Mouse (Mus musculus) lung, embryonic 15.5 days (tissue): Measurements from ENCODE around the gene Capn3. TPM values are rescaled to one million over a fixed set of nuclear protein-coding genes. Genes with fewer than 3 reads are reported as not detected.

Experiments used
- ATAC-seq: fragments of 200-750 bp; cut with Nextera tagmentation; 2 replicates; pipeline ENCODE4 v1.8.0; 2017; ENCODE audit warnings: moderate number of reproducible peaks, borderline replicate concordance; ENCODE audit not compliant: low FRiP score, low TSS enrichment; ENCODE audit errors: extremely low read depth
- H3K27ac ChIP-seq: fragments of 300-500 bp; sonication (generic); 2 replicates; pipeline ENCODE4 v1.5.1; 2015; ENCODE audit warnings: moderate library complexity, mild to moderate bottlenecking, inconsistent platforms
- H3K27me3 ChIP-seq: fragments of 300-500 bp; sonication (generic); 2 replicates; pipeline ENCODE4 v1.6.1; 2015; ENCODE audit warnings: inconsistent platforms
- H3K36me3 ChIP-seq: fragments of 300-500 bp; sonication (generic); 2 replicates; pipeline ENCODE4 v1.6.1; 2015; ENCODE audit warnings: inconsistent platforms
- H3K4me1 ChIP-seq: fragments of 300-500 bp; sonication (generic); 2 replicates; pipeline ENCODE4 v1.6.1; 2015; ENCODE audit warnings: inconsistent platforms
- H3K4me2 ChIP-seq: fragments of 300-500 bp; sonication (generic); 2 replicates; pipeline ENCODE4 v1.6.1; 2015; ENCODE audit warnings: inconsistent platforms, mild to moderate bottlenecking, moderate library complexity
- H3K4me3 ChIP-seq: fragments of 300-500 bp; sonication (generic); 2 replicates; pipeline ENCODE4 v1.5.1; 2015; ENCODE audit warnings: mild to moderate bottlenecking, inconsistent platforms
- H3K9ac ChIP-seq: fragments of 300-500 bp; sonication (generic); 2 replicates; pipeline ENCODE4 v1.6.1; 2015; ENCODE audit warnings: inconsistent platforms
- H3K9me3 ChIP-seq: fragments of 300-500 bp; sonication (generic); 2 replicates; pipeline ENCODE4 v1.6.1; 2016; ENCODE audit warnings: inconsistent platforms
- WGBS: fragments of 180-500 bp; shearing (Covaris S2); methylation state at CpG from one replicate; pipeline ENCODE4 v1.1.7; 2015; 5-methylcytosine and 5-hydroxymethylcytosine counted together
- polyA plus RNA-seq: library from polyadenylated mRNA; unstranded; fragments of >200 nt; fragmentation: Nextera tagmentation; extraction: Ambion mirVana; gene quantifications from 2 replicates; pipeline ENCODE4 v1.2.1, GENCODE M21; 2015

The Capn3 gene
- polyA plus RNA-seq, 1 experiment from 2014 or later: 1.2 TPM

DNA sequence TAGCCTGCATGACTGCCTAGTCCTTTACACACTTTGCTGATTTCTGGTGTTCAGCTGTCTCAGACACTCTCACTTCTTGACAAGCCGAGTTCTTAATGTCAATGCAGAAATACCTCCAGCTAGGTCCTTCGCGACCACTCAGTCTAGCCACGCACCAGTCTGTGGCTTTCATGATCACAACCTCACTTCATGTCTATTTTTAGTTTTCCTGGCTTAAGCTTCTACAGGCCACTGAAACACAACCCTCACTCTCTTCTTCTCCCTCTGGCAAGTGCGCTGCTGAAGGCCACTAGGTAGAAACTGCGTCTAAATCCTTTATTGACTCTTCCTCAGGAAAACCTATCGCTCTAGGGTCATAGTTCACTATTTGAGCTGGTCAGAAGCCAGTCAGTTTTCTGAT is 7.5 kb downstream of the Capn3 start:
- Histone ChIP-seq H3K27ac (no peak overlapping the region), H3K4me3 (no peak overlapping the region), H3K27me3 (no peaks in the 10 kb centered on the region), H3K4me1 (no peaks in the 10 kb centered on the region), H3K4me2 (no peak overlapping the region), H3K9ac (no peak overlapping the region), H3K9me3 (no peaks in the 10 kb centered on the region), H3K36me3 (no peaks in the 10 kb centered on the region)
- WGBS: 68% methylated on average over 7 of the region's 7 CpGs
- no peak for ATAC-seq

DNA sequence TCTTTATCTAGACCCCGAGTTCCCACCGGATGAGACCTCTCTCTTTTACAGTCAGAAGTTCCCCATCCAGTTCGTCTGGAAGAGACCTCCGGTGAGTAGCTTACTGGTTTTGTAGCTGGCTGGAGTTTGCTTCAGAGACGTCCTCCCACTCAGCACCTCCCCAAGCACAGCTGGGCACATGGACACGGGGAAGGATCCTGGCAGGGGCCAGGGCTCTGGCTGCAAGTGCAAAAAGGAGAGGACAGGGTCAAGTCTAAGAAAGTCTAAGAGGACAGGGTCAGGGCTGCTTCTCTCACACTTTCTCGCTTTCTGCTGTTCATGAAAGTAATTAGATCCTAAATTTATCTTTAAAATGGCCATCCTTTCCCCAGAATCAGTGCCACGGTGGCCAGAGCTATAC is 8.3 kb downstream of the Capn3 start:
- Histone ChIP-seq H3K27ac (no peak overlapping the region), H3K4me2 (no peak overlapping the region), H3K9ac (no peak overlapping the region), H3K4me3 (no peak overlapping the region), H3K9me3 (no peaks in the 10 kb centered on the region), H3K36me3 (no peaks in the 10 kb centered on the region), H3K4me1 (no peaks in the 10 kb centered on the region), H3K27me3 (no peaks in the 10 kb centered on the region)
- 61% methylated on average over 8 of the region's 8 CpGs for WGBS
- ATAC-seq: no peak

DNA sequence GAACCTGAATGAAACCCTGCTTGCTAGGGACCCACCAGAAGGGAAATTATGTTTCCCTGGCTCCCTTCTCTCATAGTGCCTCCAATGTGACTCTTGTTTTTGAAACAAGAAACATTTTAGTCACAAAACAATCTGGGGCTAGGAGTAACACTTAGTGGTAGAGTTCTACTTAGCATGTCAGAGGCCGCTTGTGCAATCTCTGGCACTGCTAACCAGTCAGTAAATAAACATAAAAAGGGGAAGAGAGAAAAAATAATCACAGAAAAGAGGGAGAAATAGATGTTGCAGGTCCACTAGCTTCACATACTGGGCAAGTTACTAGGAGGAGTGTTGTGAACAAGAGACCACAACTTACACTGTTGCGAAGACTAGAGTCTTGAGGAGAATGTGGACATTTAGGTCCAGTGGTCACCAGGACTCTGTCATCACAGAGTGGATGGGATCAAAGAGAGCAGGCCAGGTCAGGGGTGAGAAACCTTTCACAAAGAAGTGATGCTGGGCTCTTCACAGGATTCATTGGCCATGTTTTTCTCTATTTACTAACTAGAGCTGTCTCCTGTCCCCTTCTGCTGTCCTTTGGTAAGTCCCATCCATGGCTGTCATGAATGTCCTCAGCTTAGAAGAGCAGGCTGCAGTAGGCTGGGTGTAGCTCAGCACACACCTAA is 9.0 kb downstream of the Capn3 start:
- H3K9ac ChIP-seq: no peak overlapping the region
- no peaks in the 10 kb centered on the region for H3K36me3 ChIP-seq
- no peak for ATAC-seq
- no peaks in the 10 kb centered on the region for H3K9me3 ChIP-seq
- H3K27me3 ChIP-seq: no peaks in the 10 kb centered on the region
- H3K4me2 ChIP-seq: no peak overlapping the region
- 76% methylated on average over 2 of the region's 2 CpGs for WGBS
- H3K4me3 ChIP-seq: no peak overlapping the region
- H3K27ac ChIP-seq: no peak overlapping the region
- H3K4me1 ChIP-seq: no peaks in the 10 kb centered on the region

DNA sequence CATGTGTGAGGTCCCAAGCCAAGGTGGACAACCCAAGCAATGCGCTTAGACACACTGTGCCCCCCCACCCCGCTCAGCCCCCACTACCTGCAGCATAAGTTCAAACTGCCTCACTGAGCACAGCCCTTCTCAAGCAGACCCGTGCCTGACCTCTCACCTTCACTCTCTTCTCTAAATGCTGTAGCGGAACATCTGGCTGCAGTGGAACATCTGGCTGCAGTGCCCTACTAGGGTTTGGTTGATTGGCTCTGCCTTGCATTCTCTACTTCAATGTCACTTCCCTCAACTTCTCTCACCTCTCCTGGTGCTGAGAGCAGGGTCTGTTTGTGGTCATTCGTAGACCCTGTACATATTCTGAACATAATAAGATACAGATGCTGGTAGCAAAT is 9.6 kb downstream of the Capn3 start:
- Histone ChIP-seq H3K9ac (no peak overlapping the region), H3K4me3 (no peak overlapping the region), H3K36me3 (no peaks in the 10 kb centered on the region), H3K4me1 (no peaks in the 10 kb centered on the region), H3K27me3 (no peaks in the 10 kb centered on the region), H3K4me2 (no peak overlapping the region), H3K9me3 (no peaks in the 10 kb centered on the region), H3K27ac (no peak overlapping the region)
- WGBS: 78% methylated on average over 5 of the region's 5 CpGs
- ATAC-seq: no peak

DNA sequence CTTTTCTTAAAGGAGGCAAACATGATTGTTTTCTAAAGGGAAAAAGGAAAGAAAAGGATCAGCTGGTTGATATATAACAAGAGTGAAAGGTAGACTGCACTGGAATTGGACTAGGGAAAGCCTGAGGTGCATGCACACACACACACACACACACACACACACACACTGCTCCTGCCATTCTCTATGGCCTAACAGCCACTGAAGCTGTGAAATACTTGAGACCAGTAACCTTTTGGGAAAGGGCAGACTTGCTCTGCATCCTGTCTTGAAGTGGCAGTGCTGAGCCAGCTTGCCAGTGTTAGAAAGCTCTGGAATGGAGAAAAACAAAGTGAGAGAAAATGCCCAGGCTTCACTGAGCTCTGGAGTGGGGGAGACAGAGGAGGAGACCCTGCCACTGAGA is 12.2 kb downstream of the Capn3 start:
- Histone ChIP-seq H3K27ac (no peak overlapping the region), H3K27me3 (no peaks in the 10 kb centered on the region), H3K9me3 (no peaks in the 10 kb centered on the region), H3K4me3 (no peak overlapping the region), H3K9ac (no peak overlapping the region), H3K4me1 (no peaks in the 10 kb centered on the region), H3K4me2 (no peak overlapping the region), H3K36me3 (no peaks in the 10 kb centered on the region)
- no peak for ATAC-seq

DNA sequence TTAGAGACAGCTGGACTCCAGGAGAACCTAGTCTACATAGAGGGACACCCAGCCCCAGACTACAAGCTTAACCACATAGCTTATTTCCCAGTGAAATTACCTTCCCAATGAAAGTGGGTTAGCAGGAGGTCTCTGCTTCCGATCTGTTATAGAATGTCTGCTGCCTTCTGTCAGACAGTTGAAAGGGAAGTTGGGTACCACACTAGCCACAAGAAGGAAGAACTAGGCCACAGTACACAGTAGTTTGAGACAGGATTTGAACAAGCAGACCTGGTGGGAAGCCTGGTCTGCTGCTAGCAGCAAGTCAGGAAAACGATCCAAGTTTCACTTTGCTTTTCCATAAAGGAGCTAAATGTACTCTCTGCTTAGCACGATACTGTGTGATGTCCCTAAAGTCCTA is 13.4 kb downstream of the Capn3 start:
- Histone ChIP-seq H3K9ac (no peak overlapping the region), H3K9me3 (no peaks in the 10 kb centered on the region), H3K4me3 (no peak overlapping the region), H3K27me3 (no peaks in the 10 kb centered on the region), H3K4me2 (no peak overlapping the region), H3K4me1 (no peaks in the 10 kb centered on the region), H3K36me3 (no peaks in the 10 kb centered on the region), H3K27ac (no peak overlapping the region)
- ATAC-seq: no peak
- 82% methylated on average over 3 of the region's 3 CpGs for WGBS

DNA sequence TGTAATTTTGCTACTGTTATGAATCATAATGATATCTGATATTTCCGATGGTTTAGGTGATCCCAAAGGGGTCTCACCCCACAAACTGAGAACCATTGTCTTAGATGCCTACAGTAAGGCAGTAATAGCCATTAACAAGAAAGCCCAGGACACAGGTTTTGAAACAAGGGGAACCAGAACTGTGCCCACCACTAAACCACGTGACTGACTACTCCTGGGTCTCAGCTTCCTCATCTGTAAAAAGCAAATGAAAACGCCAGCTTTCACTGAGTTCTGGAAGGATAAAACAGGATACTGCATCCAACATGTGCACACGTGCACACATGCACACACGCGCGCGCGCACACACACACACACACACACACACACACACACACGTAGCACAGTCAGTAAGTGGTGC is 13.9 kb downstream of the Capn3 start:
- no peaks in the 10 kb centered on the region for H3K27me3 ChIP-seq
- WGBS: 87% methylated on average over 10 of the region's 10 CpGs
- ATAC-seq: no peak

GRCm38 (mm10) chr2:120470856-120471255 is 15.0 kb downstream of the Capn3 start:
- H3K4me1 ChIP-seq: no peaks in the 10 kb centered on the region
- WGBS: 63% methylated on average over 4 of the region's 4 CpGs
- H3K9ac ChIP-seq: no peak overlapping the region
- H3K4me2 ChIP-seq: no peak overlapping the region
- no peak overlapping the region for H3K4me3 ChIP-seq
- no peak overlapping the region for H3K27ac ChIP-seq
- no peaks in the 10 kb centered on the region for H3K9me3 ChIP-seq
- H3K27me3 ChIP-seq: no peaks in the 10 kb centered on the region
- ATAC-seq: no peak
- H3K36me3 ChIP-seq: no peaks in the 10 kb centered on the region

More for the DNA sequence above, 13.9 kb downstream of the Capn3 start:
- no peaks in the 10 kb centered on the region for H3K36me3 ChIP-seq
- no peaks in the 10 kb centered on the region for H3K9me3 ChIP-seq
- H3K27ac ChIP-seq: no peak overlapping the region
- no peaks in the 10 kb centered on the region for H3K4me1 ChIP-seq
- no peak overlapping the region for H3K9ac ChIP-seq
- no peak overlapping the region for H3K4me3 ChIP-seq
- no peak overlapping the region for H3K4me2 ChIP-seq

DNA sequence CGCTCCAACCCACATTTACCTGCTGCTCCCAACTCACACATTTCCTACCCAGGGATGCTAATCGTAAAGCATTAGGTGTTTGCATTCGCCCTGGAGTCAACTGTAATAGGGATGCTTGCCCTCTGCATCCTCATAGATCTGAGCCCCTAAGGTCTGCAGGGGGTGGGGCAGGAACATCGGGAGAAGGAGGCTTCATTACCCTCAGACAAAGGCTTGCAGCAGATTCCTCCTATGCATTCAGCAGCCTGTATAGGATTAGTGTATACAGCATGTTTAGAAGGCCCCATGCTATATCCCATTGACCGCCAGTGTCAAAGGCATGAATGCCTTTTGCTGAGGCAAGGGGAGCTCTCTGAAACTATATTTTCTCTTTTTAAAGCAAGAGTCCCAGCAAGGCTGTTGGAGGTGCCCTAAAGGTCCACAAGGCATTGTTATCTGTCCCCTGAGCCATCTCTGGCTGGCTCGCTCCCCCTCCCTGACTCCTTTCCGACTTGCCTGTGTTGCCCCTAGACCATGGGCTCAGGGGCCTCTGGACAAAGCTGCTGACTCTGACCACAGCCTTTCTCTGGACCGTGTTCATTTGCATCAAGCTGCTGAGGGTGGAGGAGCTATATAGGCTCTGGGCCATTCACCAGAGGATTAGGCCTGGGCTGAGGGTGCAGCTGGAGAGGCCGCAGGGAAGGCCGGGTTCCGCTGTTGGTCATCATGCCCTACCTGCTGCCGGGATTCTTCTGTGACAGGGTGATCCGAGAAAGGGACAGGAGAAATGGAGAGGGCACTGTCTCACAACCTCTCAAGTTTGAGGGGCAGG is 20.7 kb downstream of the Capn3 start:
- Histone ChIP-seq H3K4me1 (no peaks in the 10 kb centered on the region), H3K36me3 (no peaks in the 10 kb centered on the region), H3K27ac (no peak overlapping the region), H3K4me3 (no peak overlapping the region), H3K9ac (no peak overlapping the region), H3K4me2 (no peak overlapping the region), H3K27me3 (no peaks in the 10 kb centered on the region), H3K9me3 (no peaks in the 10 kb centered on the region)
- 78% methylated on average over 13 of the region's 13 CpGs for WGBS
- ATAC-seq: no peak

GRCm38 (mm10) chr2:120478600-120478999 is 22.8 kb downstream of the Capn3 start:
- Histone ChIP-seq H3K9ac (no peak overlapping the region), H3K9me3 (no peaks in the 10 kb centered on the region), H3K4me2 (no peak overlapping the region), H3K27me3 (no peaks in the 10 kb centered on the region), H3K36me3 (no peaks in the 10 kb centered on the region), H3K27ac (no peak overlapping the region), H3K4me3 (no peak overlapping the region), H3K4me1 (no peaks in the 10 kb centered on the region)
- WGBS: 44% methylated on average over 3 of the region's 3 CpGs
- ATAC-seq: peak; percentile 65; the same call in 1 of the 2 replicates

GRCm38 (mm10) chr2:120481921-120482320 is 26.1 kb downstream of the Capn3 start:
- H3K4me1 ChIP-seq: no peaks in the 10 kb centered on the region
- no peaks in the 10 kb centered on the region for H3K9me3 ChIP-seq
- no peak overlapping the region for H3K9ac ChIP-seq
- H3K27ac ChIP-seq: no peak overlapping the region
- H3K4me2 ChIP-seq: no peak overlapping the region
- no peak for ATAC-seq
- 54% methylated on average over 8 of the region's 8 CpGs for WGBS
- no peaks in the 10 kb centered on the region for H3K27me3 ChIP-seq
- H3K36me3 ChIP-seq: no peaks in the 10 kb centered on the region
- no peak overlapping the region for H3K4me3 ChIP-seq

DNA sequence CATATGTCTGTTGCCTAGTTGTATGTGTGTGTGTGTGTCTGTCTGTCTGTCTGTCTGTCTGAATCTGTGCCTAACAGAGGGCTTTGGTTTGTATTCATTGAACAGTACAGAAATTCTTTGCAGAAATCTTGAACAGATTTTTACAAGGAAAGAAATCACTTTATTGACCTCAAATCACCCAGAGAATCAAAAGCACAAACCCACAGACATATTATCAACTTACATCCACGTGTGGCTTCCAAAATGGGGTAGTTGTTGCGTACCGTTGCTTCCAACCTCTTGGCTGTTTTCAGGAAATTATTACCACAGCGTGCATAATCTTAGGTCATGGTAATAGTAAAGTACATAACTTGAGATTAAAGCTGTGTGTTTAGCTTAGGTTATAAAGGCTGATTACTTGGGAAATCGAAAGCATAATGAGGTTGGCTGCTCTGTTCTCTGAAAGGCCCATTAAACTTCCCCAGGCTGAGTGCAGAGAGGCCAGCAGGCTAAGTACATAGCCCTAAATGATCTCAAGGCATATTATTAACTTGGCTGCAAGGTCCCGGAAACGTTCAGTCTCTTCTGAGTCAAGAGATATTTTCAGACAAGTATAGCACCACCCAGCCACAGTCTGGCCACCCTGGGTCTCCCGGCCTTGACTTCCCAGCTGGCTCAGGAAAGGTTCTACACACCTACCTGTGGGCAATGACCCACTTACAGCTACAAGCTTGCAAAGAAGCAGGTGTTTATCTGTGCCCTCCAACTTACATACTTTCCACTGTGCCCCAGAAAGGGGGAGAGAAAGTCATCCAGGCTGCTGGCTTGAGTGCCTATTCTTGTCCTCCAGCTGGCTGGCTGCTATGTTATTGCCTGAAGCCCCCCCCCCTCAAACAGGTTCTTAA is 26.9 kb downstream of the Capn3 start:
- ATAC-seq: no peak
- Histone ChIP-seq H3K36me3 (no peaks in the 10 kb centered on the region), H3K27me3 (no peaks in the 10 kb centered on the region), H3K4me2 (no peak overlapping the region), H3K27ac (no peak overlapping the region; the same call in 1 of the 2 replicates), H3K4me1 (no peaks in the 10 kb centered on the region), H3K4me3 (no peak overlapping the region), H3K9me3 (no peaks in the 10 kb centered on the region), H3K9ac (no peak overlapping the region)
- WGBS: 53% methylated on average over 8 of the region's 8 CpGs
